ENCODE assay signal across 8 mouse cellular contexts in the genomic region with DNA sequence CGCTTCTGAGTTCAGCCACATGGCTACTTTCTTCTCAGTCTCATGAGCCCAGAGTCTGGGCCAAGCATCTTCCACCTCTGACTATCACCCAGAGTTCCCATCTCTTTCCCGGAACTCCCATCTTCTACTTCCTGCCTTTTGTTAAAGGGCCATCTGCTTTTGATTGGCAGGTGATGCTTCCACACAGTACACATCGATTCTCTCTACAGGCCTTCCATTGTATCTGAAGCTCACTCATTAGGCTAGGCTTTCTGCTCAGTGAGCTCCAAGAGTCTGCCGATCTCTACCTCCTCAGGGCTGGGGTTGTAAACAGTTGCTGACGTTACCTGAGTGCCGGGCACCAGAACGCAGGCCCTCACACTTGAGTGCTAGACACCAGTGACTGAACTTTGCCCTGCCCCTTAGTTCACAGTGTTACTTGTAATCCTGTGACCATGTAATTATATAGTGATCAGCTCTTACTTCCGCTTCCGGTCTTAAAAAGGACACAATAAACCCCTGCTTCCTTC. TPM values are rescaled to one million over a fixed set of nuclear protein-coding genes. Genes with fewer than 3 reads are reported as not detected.
A peak's percentile ranks its signal among the peaks of the same experiment; 100 is the strongest.
DNase-seq lines count a peak whose midpoint lies in the region; ATAC-seq lines count a peak whose summit lies in the region.

Gene Ak2 (plus strand): TSS at position 459 of the 509 bp plus-strand sequence.

- peak within 1 kb of the TSS; percentile 82 for H3K4me3 ChIP-seq in forebrain, embryonic 10.5 days
- no peak within 1 kb of the TSS for H3K4me3 ChIP-seq in limb, embryonic 15.5 days
- no peak within 1 kb of the TSS for H3K4me3 ChIP-seq in stomach, embryonic 15.5 days (replicated peaks)

- peak; percentile 33 for DNase-seq in ES-CJ7 (ENCODE audit: low read depth, low spot score)
- no peak for DNase-seq in forebrain, embryonic 10.5 days (ENCODE audit: extremely low spot score, low spot score)
- DNase-seq in heart, postnatal 4 days = no peak
- no peak for DNase-seq in urinary bladder, postnatal 4 days (ENCODE audit: low spot score in 2 of 2)
- no peak for DNase-seq in natural killer cell, adult 2 months (ENCODE audit: low spot score in 2 of 2)

- no peaks in the 10 kb centered on the region for H3K9me3 ChIP-seq in forebrain, embryonic 10.5 days
- no peaks in the 10 kb centered on the region for H3K9me3 ChIP-seq in limb, embryonic 15.5 days
- no peaks in the 10 kb centered on the region for H3K9me3 ChIP-seq in stomach, embryonic 15.5 days

- peak within 1 kb of the TSS; percentile 28; the same call in 1 of the 2 replicates for H3K4me2 ChIP-seq in limb, embryonic 15.5 days
- peak within 1 kb of the TSS; percentile 27; the same call in 1 of the 2 replicates for H3K4me2 ChIP-seq in stomach, embryonic 15.5 days

- peaks cover 16% of the 10 kb centered on the region for H3K36me3 ChIP-seq in forebrain, embryonic 10.5 days (replicated peaks)
- H3K36me3 ChIP-seq in limb, embryonic 15.5 days = no peaks in the 10 kb centered on the region; the same call in 1 of the 2 replicates
- H3K36me3 ChIP-seq in stomach, embryonic 15.5 days = no peaks in the 10 kb centered on the region

- peaks cover 12% of the 10 kb centered on the region; the same call in 1 of the 2 replicates for H3K27me3 ChIP-seq in forebrain, embryonic 10.5 days (ENCODE audit: poor library complexity, severe bottlenecking)
- no peaks in the 10 kb centered on the region for H3K27me3 ChIP-seq in limb, embryonic 15.5 days
- H3K27me3 ChIP-seq in stomach, embryonic 15.5 days (replicated peaks) = no peaks in the 10 kb centered on the region

- peaks cover 39% of the 10 kb centered on the region for H3K4me1 ChIP-seq in forebrain, embryonic 10.5 days
- H3K4me1 ChIP-seq in limb, embryonic 15.5 days = peaks cover 25% of the 10 kb centered on the region
- H3K4me1 ChIP-seq in stomach, embryonic 15.5 days = peaks cover 15% of the 10 kb centered on the region; the same call in 1 of the 2 replicates

- 90% methylated on average over 9 of the region's 9 CpGs for WGBS in forebrain, embryonic 10.5 days
- 85% methylated on average over 9 of the region's 9 CpGs for WGBS in limb, embryonic 15.5 days
- WGBS in stomach, embryonic 15.5 days = 91% methylated on average over 9 of the region's 9 CpGs

- no peak for ATAC-seq in CD4-positive, CD25-positive, alpha-beta regulatory T cell, adult 4 months
- ATAC-seq in limb, embryonic 15.5 days (ENCODE audit: insufficient number of reproducible peaks, low FRiP score, low TSS enrichment, low read depth) = no peak
- ATAC-seq in stomach, embryonic 15.5 days (ENCODE audit: insufficient read depth, low FRiP score, low read depth) = no peak

- H3K9ac ChIP-seq in limb, embryonic 15.5 days = no peak within 1 kb of the TSS
- no peak within 1 kb of the TSS for H3K9ac ChIP-seq in stomach, embryonic 15.5 days

- peak within 1 kb of the TSS; percentile 90 for H3K27ac ChIP-seq in forebrain, embryonic 10.5 days
- H3K27ac ChIP-seq in limb, embryonic 15.5 days = no peak within 1 kb of the TSS
- H3K27ac ChIP-seq in stomach, embryonic 15.5 days = no peak within 1 kb of the TSS

RNA-seq across cellular contexts. Expression of gene Ak2, which starts in this region (rescaled TPM):
- polyA plus RNA-seq in CD4-positive, CD25-positive, alpha-beta regulatory T cell, adult 4 months (2017; shearing (Covaris generic)) = 100 to 1,000 TPM in 1 of 2 experiments, 10 to 100 TPM in 1; 74.6 to 113 TPM
- 237 and 245 TPM in 2 replicates for polyA plus RNA-seq in forebrain, embryonic 10.5 days (2016; fragmentation: Nextera tagmentation; extraction: Ambion mirVana)
- total RNA-seq in heart, postnatal 4 days (2021) = 100 to 1,000 TPM; 104 to 105 TPM
- 241 and 246 TPM in 2 replicates for polyA plus RNA-seq in limb, embryonic 15.5 days (2015; fragmentation: Nextera tagmentation; extraction: Ambion mirVana)
- polyA plus RNA-seq in stomach, embryonic 15.5 days (2015; fragmentation: Nextera tagmentation; extraction: Ambion mirVana) = 200 and 217 TPM in 2 replicates
